Mouse (Mus musculus) MEL (cell line): ENCODE measurements around the gene Zfp276. TPM values are rescaled to one million over a fixed set of nuclear protein-coding genes. Genes with fewer than 3 reads are reported as not detected.
"Not testable (repeated sequence)": the region's sequence is repeated elsewhere in the genome, so short reads cannot be mapped to it uniquely, and the experiment has no call there.

Experiments used
- DNase-seq: peaks from one replicate; pipeline ENCODE4 v3.0.0; 2011; ENCODE audit warnings: low read depth, low spot score
- H3K27ac ChIP-seq: 2 replicates; pipeline ENCODE4 v1.5.1; 2012; ENCODE audit warnings: low read depth, mild to moderate bottlenecking, control low read depth, low read length, moderate library complexity; ENCODE audit not compliant: control insufficient read depth
- H3K27me3 ChIP-seq, 2 experiments: fragments of 150-350 bp in 1 of 2; sonication (generic) in 1 of 2; 2 replicates each; pipeline ENCODE4 v1.6.1; 2012; ENCODE audit warnings: low read length in 2 of 2, mild to moderate bottlenecking in 2 of 2, improper control_type of control experiment in 1 of 2, moderate library complexity in 1 of 2; ENCODE audit not compliant: insufficient read depth in 2 of 2, control insufficient read depth in 1 of 2
- H3K36me3 ChIP-seq, 2 experiments: 2 replicates each; pipeline ENCODE4 v1.6.1; 2012 to 2014; ENCODE audit warnings: low read length in 2 of 2, improper control_type of control experiment in 1 of 2, inconsistent platforms in 1 of 2, mild to moderate bottlenecking in 1 of 2; ENCODE audit not compliant: insufficient read depth in 2 of 2, control insufficient read depth in 1 of 2
- H3K4me1 ChIP-seq, 2 experiments: fragments of 150-350 bp in 1 of 2; sonication (generic) in 1 of 2; 2 replicates each; pipeline ENCODE4 v1.6.1; 2012; ENCODE audit warnings: low read length in 2 of 2, improper control_type of control experiment in 1 of 2, mild to moderate bottlenecking in 1 of 2; ENCODE audit not compliant: insufficient read depth in 2 of 2, control insufficient read depth in 1 of 2
- H3K4me3 ChIP-seq, 2 experiments: fragments of 150-350 bp in 1 of 2; sonication (generic) in 1 of 2; 2 replicates each; pipeline ENCODE4 v1.5.1; 2012; ENCODE audit warnings: low read depth in 2 of 2, low read length in 2 of 2, mild to moderate bottlenecking in 2 of 2, moderate library complexity in 2 of 2, control low read depth in 1 of 2, improper control_type of control experiment in 1 of 2; ENCODE audit not compliant: control insufficient read depth in 1 of 2, insufficient read depth in 1 of 2
- H3K79me2 ChIP-seq: 2 replicates; pipeline ENCODE4 v1.6.1; 2012; ENCODE audit warnings: mild to moderate bottlenecking, low read length, moderate library complexity; ENCODE audit not compliant: control insufficient read depth, poor library complexity, insufficient read depth
- H3K9ac ChIP-seq: 2 replicates; pipeline ENCODE4 v1.6.1; 2012; ENCODE audit warnings: low read depth, mild to moderate bottlenecking, control low read depth, low read length, moderate library complexity; ENCODE audit not compliant: control insufficient read depth, poor library complexity, severe bottlenecking
- H3K9me3 ChIP-seq: fragments of 150-350 bp; sonication (generic); replicated peaks from 2 replicates; pipeline ENCODE4 v1.6.1; 2012; ENCODE audit warnings: mild to moderate bottlenecking, low read length, improper control_type of control experiment, moderate library complexity; ENCODE audit not compliant: insufficient read depth
- BHLHE40 ChIP-seq: IDR thresholded peaks from 2 replicates; pipeline ENCODE4 v1.6.1; 2012; ENCODE audit warnings: low read depth, mild to moderate bottlenecking, inconsistent platforms, low read length, improper control_type of control experiment, borderline replicate concordance
- CHD1 ChIP-seq: IDR thresholded peaks from 2 replicates; pipeline ENCODE4 v1.6.1; 2012; ENCODE audit warnings: low read depth, mild to moderate bottlenecking, inconsistent platforms, low read length, improper control_type of control experiment
- CHD2 ChIP-seq: IDR thresholded peaks from 2 replicates; pipeline ENCODE4 v1.6.1; 2011; ENCODE audit warnings: low read length, improper control_type of control experiment
- CTCF ChIP-seq, 3 experiments: IDR thresholded peaks in 2 of 3; conservative IDR thresholded peaks in 1 of 3; 2 replicates each; pipeline ENCODE4 v1.5.1; 2011 to 2012; ENCODE audit warnings: low read length in 3 of 3, low read depth in 2 of 3, mild to moderate bottlenecking in 2 of 3, improper control_type of control experiment in 1 of 3, inconsistent platforms in 1 of 3, mixed read lengths in 1 of 3, moderate library complexity in 1 of 3; ENCODE audit not compliant: control insufficient read depth in 1 of 3, insufficient read depth in 1 of 3, poor library complexity in 1 of 3, severe bottlenecking in 1 of 3
- ETS1 ChIP-seq: IDR thresholded peaks from 2 replicates; pipeline ENCODE4 v1.6.1; 2012; ENCODE audit warnings: low read depth, mild to moderate bottlenecking, inconsistent platforms, low read length, improper control_type of control experiment, moderate library complexity
- GABPA ChIP-seq: IDR thresholded peaks from 2 replicates; pipeline ENCODE4 v1.6.1; 2012; ENCODE audit warnings: low read depth, mild to moderate bottlenecking, inconsistent platforms, low read length, improper control_type of control experiment, moderate library complexity
- HCFC1 ChIP-seq: IDR thresholded peaks from 2 replicates; pipeline ENCODE4 v1.6.1; 2012; ENCODE audit warnings: low read depth, mild to moderate bottlenecking, inconsistent platforms, low read length, improper control_type of control experiment, moderate library complexity
- JUND ChIP-seq: IDR thresholded peaks from 2 replicates; pipeline ENCODE4 v1.6.1; 2011; ENCODE audit warnings: low read depth, mild to moderate bottlenecking, improper control_type of control experiment, low read length
- MAX ChIP-seq: IDR thresholded peaks from 2 replicates; pipeline ENCODE4 v1.6.1; 2011; ENCODE audit warnings: low read length, improper control_type of control experiment
- MEF2A ChIP-seq: IDR thresholded peaks from 2 replicates; pipeline ENCODE4 v1.6.1; 2014; ENCODE audit warnings: low read depth, mild to moderate bottlenecking, inconsistent platforms, low read length, improper control_type of control experiment; ENCODE audit not compliant: poor library complexity, insufficient replicate concordance, severe bottlenecking; ENCODE audit errors: extremely low read depth
- MXI1 ChIP-seq: IDR thresholded peaks from 2 replicates; pipeline ENCODE4 v1.6.1; 2011; ENCODE audit warnings: mild to moderate bottlenecking, low read depth, low read length, improper control_type of control experiment
- MYB ChIP-seq: IDR thresholded peaks from 2 replicates; pipeline ENCODE4 v1.6.1; 2011; ENCODE audit warnings: mild to moderate bottlenecking, low read depth, low read length, improper control_type of control experiment
- NRF1 ChIP-seq: IDR thresholded peaks from 2 replicates; pipeline ENCODE4 v1.6.1; 2014; ENCODE audit warnings: low read depth, mild to moderate bottlenecking, inconsistent platforms, low read length, improper control_type of control experiment, moderate library complexity; ENCODE audit not compliant: poor library complexity, insufficient read depth, severe bottlenecking
- POLR2A ChIP-seq, 2 experiments: IDR thresholded peaks; 2 replicates each; pipeline ENCODE4 v1.6.1; 2011 to 2012; ENCODE audit warnings: low read length in 2 of 2, mild to moderate bottlenecking in 2 of 2, control low read depth in 1 of 2, improper control_type of control experiment in 1 of 2, low read depth in 1 of 2, moderate library complexity in 1 of 2; ENCODE audit not compliant: control insufficient read depth in 1 of 2, insufficient read depth in 1 of 2, poor library complexity in 1 of 2
- SMC3 ChIP-seq: IDR thresholded peaks from 2 replicates; pipeline ENCODE4 v1.6.1; 2011; ENCODE audit warnings: low read depth, low read length, improper control_type of control experiment
- TAL1 ChIP-seq: IDR thresholded peaks from 2 replicates; pipeline ENCODE4 v1.6.1; 2012; ENCODE audit warnings: mild to moderate bottlenecking, inconsistent platforms, low read length, moderate library complexity, mixed read lengths
- TCF12 ChIP-seq: IDR thresholded peaks from 2 replicates; pipeline ENCODE4 v1.6.1; 2014; ENCODE audit warnings: low read depth, mild to moderate bottlenecking, inconsistent platforms, low read length, improper control_type of control experiment, moderate library complexity
- USF1 ChIP-seq: IDR thresholded peaks from 2 replicates; pipeline ENCODE4 v1.6.1; 2014; ENCODE audit warnings: low read depth, mild to moderate bottlenecking, inconsistent platforms, low read length, improper control_type of control experiment, moderate library complexity
- ZNF384 ChIP-seq: IDR thresholded peaks from 2 replicates; pipeline ENCODE4 v1.6.1; 2012; ENCODE audit warnings: low read depth, mild to moderate bottlenecking, inconsistent platforms, low read length, improper control_type of control experiment
- polyA plus RNA-seq, 2 experiments: library from polyadenylated mRNA; stranded (reverse) in 1 of 2; unstranded in 1 of 2; fragments of >175 nt in 1 of 2; fragments of >200 nt in 1 of 2; gene quantifications; 2 replicates each; pipeline versions ENCODE4 v1.2.1 to v1.2.4; 2012; ENCODE audit warnings: low replicate concordance in 2 of 2, low read depth in 1 of 2; ENCODE audit not compliant: insufficient read length in 2 of 2, insufficient read depth in 1 of 2, missing spikeins in 1 of 2
- total RNA-seq: library from RNA; depleted of rRNA; stranded (reverse); fragments of 300-350 nt; gene quantifications from 2 replicates; pipeline ENCODE4 v1.2.3, GENCODE M21; 2012

Zfp276 gene
- total and polyA plus RNA-seq, 3 experiments, result 16.0 to 19.2 TPM; not detected in 1

DNA sequence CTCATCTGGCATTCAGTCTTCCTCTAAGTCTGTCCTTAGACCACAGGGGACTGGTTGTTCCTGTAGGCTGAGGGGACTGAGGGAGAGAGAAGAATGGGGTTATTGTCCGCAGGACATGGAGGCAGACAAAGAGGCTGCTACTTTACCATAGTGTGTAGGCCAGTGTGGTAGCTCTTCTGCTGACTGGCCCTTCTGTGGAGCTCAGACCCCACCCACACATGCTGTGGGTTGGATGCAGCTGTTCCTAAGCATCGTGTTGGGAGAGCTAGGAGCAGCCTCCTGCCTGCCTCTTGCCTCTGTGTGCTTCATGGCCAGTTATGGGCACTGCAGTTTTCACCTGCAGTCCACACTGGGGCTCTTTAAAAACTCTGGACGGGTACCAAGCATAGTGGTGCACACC lies 3.1 kb downstream of the Zfp276 start:
- Histone ChIP-seq H3K4me3 (no peak overlapping the region), H3K9me3 (no peaks in the 10 kb centered on the region), H3K27me3 (no peaks in the 10 kb centered on the region), H3K4me1 (peaks cover 0 to 16% of the 10 kb centered on the region in 2 experiments; a peak in 2 of 4 replicates), H3K9ac (no peak overlapping the region), H3K27ac (no peak overlapping the region), H3K79me2 (peaks cover 13% of the 10 kb centered on the region), H3K36me3 (peaks cover 0 to 9% of the 10 kb centered on the region in 2 experiments; a peak in 2 of 4 replicates)
- no peak for DNase-seq
- TF ChIP-seq JUND (no peak), POLR2A (IDR thresholded peaks at IDR 0.05; ENCODE audit: control insufficient read depth in 1 of 2, insufficient read depth in 1 of 2, low read depth in 1 of 2, low read length in 2 of 2, poor library complexity in 1 of 2) (no peak), USF1 (no peak), TAL1 (no peak), CHD1 (no peak), CHD2 (no peak), SMC3 (no peak), TCF12 (no peak), NRF1 (no peak), CTCF (IDR thresholded peaks at IDR 0.05 in 2 of 3, conservative IDR thresholded peaks at IDR 0.05 in 1 of 3; ENCODE audit: control insufficient read depth in 1 of 3, insufficient read depth in 1 of 3, low read depth in 2 of 3, low read length in 3 of 3, poor library complexity in 1 of 3, severe bottlenecking in 1 of 3) (no peak), MAX (no peak), MYB (no peak), GABPA (no peak), BHLHE40 (no peak), ETS1 (no peak), HCFC1 (no peak), MXI1 (no peak), MEF2A (no peak)

GRCm38 (mm10) chr8:123257593-123257992 lies 3.6 kb downstream of the Zfp276 start:
- H3K9me3 ChIP-seq, H3K27ac ChIP-seq, DNase-seq, H3K4me3 ChIP-seq, H3K36me3 ChIP-seq, H3K9ac ChIP-seq, H3K27me3 ChIP-seq: not testable (repeated sequence)
- Histone ChIP-seq H3K79me2 (peaks cover 13% of the 10 kb centered on the region), H3K4me1 (peaks cover 0 to 15% of the 10 kb centered on the region in 2 experiments; a peak in 2 of 4 replicates)
- peak; percentile 50; the same call in 1 of the 2 replicates for TF ChIP-seq ZNF384
